Mouse (Mus musculus) G1E (cell line): ENCODE results near the gene Pkd1l1.

Experiments used
- CTCF ChIP-seq: IDR thresholded peaks from 2 replicates; pipeline ENCODE4 v1.5.1; 2012; ENCODE audit warnings: low read depth, low read length, inconsistent platforms, mixed read lengths
- GATA1 ChIP-seq: IDR thresholded peaks from 2 replicates; pipeline ENCODE4 v1.6.1; 2012; ENCODE audit warnings: borderline replicate concordance, low read length, inconsistent platforms, mixed read lengths
- POLR2AphosphoS5 ChIP-seq: IDR thresholded peaks from 2 replicates; pipeline ENCODE4 v1.6.1; 2012; ENCODE audit warnings: low read depth, low read length, inconsistent platforms; ENCODE audit not compliant: insufficient replicate concordance
- TAL1 ChIP-seq: conservative IDR thresholded peaks from 2 replicates; pipeline ENCODE4 v1.6.1; 2012; ENCODE audit warnings: low read depth, low read length, inconsistent platforms, mixed read lengths

- TF ChIP-seq CTCF (no peak), GATA1 (no peak), POLR2AphosphoS5 (no peak), TAL1 (no peak)
Measured at GRCm38 (mm10) chr11:8817376-8817775, 155.7 kb downstream of the Pkd1l1 start.
